Mouse (Mus musculus) Patski (cell line): ENCODE measurements at regions not wholly inside any gene's neighbourhood (a gene's known extent, or its start where the extent isn't known, plus 50 kb on each side); places are given as distances from the start of the nearest gene placed in this dataset.

Experiments used
- ATAC-seq: fragments of 100-300 bp; one replicate; pipeline ENCODE4 v1.8.0; 2021
- CTCF ChIA-PET: fragments of 350-600 bp; sonication (Branson Sonifier 250); formaldehyde crosslinking; loops from one replicate; lab custom pipeline; 2022; ENCODE audit warnings: inconsistent platforms; lab: Charles Lee
- POLR2A ChIA-PET: fragments of 350-600 bp; sonication (Branson Sonifier 250); formaldehyde crosslinking; loops from one replicate; lab custom pipeline; 2022; ENCODE audit warnings: antibody characterized with exemption, inconsistent platforms; lab: Charles Lee
- DNase-seq: peaks from one replicate; pipeline ENCODE4 v3.0.0-alpha.2; 2011; ENCODE audit warnings: low read depth, low spot score
- H3K27me3 ChIP-seq: fragments of 371-371 bp; one replicate; pipeline ENCODE4 v1.5.1; 2021
- CTCF ChIP-seq: fragments of 100-300 bp; IDR thresholded peaks from one replicate; pipeline ENCODE4 v1.5.1; 2021
- in situ Hi-C: fragments of 300-500 bp; cut with MboI; formaldehyde crosslinking; loops from 3 replicates; pipeline ENCODE4 v1.11.1; 2018; ENCODE audit warnings: low pct_unique_long_range_greater_than_20kb, mixed read lengths

DNA sequence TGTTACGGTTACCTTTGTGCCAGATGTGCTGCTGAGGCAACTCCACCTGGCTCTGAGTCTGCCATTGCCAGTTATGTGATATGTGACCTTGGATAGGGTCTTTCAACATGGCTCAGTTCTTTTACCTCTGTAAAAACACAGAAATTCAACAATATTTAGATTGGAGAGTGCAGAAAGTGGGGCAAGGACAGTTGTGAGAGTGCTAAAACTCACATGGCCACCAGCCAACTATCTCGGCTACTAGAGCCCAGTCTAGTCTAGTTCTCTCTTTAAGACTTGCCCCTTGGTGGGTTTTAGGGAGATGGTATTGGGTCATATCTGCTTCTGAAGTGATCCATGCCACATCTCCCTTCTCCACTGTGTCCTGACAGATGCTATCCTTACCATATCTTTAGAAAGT lies 233.0 kb downstream of the Phf14 start:
- in situ Hi-C loops = no loop called here
- DNase-seq = no peak
- ATAC-seq = no peak
- H3K27me3 ChIP-seq = peaks cover 5% of the 10 kb centered on the region
- CTCF ChIA-PET = no interaction called here
- POLR2A ChIA-PET = interaction anchor here (0.7 kb wide), 1 partner anchor 31 kb away, joined by 3 read pairs; no protein-coding TSS in a partner anchor
- TF ChIP-seq CTCF = no peak

DNA sequence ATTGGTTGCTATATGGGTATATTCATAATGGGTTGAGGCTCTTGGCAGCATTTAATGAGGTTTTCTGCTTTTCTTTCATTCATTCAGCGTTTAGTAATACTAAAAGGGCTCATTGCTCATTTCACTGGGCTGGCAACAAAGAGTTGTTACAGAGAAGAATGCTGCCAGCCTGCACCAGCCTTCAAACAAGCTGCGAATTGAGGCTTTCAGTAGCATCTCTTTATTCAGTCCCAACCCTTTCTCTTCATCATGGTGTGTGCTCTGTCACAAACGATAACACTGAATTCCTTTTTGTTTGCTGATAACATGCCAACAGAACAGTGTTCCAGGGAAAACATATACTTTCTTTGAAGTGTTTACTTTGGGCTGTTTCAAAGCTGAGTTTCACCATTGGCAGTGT lies 237.6 kb downstream of the Phf14 start:
- POLR2A ChIA-PET = no interaction called here
- no peak for TF ChIP-seq CTCF
- CTCF ChIA-PET = no interaction called here
- ATAC-seq = no peak
- in situ Hi-C loops = no loop called here
- H3K27me3 ChIP-seq = peaks cover 5% of the 10 kb centered on the region
- no peak for DNase-seq

DNA sequence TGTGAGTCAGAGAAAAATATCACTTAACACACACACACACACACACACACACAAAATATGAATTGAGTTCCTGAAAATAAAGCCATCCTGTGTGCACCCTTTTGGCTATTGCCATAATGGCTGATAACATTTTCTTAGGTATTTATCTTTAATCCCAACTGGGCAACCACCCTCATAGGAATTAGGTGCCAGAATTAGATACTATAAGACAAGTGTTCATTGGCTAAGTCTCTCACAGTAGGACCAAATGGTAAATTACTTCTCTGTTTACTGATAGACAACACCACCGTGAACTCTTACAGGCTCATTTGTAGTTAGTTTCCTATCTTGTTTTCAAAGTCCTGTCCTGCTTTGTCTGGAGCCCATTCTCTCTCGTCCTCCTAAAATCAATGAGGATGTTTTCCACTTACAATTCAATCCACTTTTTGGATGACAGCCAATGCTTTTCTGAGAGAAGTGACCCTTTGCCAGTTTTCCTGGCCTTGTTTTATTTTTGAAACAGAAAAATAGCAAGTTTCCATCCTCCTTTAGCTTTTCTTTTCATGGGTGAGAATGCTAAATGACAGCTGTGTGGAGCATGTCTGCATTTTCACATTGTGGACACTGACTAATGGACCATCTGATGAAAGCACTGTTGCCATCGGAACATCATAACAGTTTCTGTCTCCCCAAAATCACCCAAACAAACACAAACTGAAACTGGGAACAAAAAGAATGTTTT lies 243.2 kb downstream of the Phf14 start:
- no peak for DNase-seq
- no peak for ATAC-seq
- CTCF ChIA-PET = no interaction called here
- H3K27me3 ChIP-seq = no peaks in the 10 kb centered on the region
- in situ Hi-C loops = no loop called here
- TF ChIP-seq CTCF = no peak
- POLR2A ChIA-PET = no interaction called here

DNA sequence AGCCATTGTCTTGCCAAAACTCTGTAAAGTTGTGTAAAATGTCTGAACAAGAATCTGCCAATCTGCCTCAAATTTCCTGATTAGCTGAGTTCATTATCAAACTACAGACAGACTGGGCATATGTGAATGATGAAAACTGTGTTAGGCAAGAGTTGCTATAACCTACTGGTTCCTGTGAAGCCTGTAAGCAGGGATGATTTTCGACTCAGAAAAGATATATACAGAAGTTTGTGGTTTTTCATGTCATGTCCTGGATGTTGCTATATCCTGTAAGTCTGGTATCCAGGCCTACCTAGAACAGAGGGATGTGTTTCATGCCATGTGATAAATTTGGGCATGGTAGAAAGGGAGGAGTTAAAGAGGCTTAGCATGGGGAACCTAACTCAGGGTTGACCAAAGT lies 256.4 kb downstream of the Phf14 start:
- ChIA-PET POLR2A (no interaction called here), CTCF (no interaction called here)
- ATAC-seq (no peak), DNase-seq (no peak)
- in situ Hi-C loops = no loop called here
- TF ChIP-seq CTCF = no peak
- no peaks in the 10 kb centered on the region for H3K27me3 ChIP-seq

DNA sequence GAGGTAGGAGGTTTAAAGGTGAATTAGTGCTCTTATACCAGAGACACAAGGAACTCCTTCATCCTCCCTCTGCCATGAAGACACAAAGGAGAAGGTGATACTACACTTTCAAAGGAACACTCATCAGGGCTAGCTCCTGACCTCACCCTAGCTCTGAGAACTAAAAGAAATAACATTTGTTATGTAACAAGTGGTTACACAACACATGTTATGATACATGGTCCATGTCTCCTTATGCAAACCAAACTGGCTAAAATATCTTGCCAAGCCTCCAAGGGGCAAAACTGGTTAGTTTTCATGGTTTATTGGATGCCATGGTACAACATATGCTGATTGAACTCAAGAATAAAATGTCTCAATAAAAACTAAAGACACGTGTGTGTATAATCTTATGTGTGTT lies 260.9 kb downstream of the Phf14 start:
- ATAC-seq = no peak
- no peak for DNase-seq
- POLR2A ChIA-PET = no interaction called here
- in situ Hi-C loops = no loop called here
- CTCF ChIA-PET = no interaction called here
- H3K27me3 ChIP-seq = peaks cover 4% of the 10 kb centered on the region
- TF ChIP-seq CTCF = no peak

DNA sequence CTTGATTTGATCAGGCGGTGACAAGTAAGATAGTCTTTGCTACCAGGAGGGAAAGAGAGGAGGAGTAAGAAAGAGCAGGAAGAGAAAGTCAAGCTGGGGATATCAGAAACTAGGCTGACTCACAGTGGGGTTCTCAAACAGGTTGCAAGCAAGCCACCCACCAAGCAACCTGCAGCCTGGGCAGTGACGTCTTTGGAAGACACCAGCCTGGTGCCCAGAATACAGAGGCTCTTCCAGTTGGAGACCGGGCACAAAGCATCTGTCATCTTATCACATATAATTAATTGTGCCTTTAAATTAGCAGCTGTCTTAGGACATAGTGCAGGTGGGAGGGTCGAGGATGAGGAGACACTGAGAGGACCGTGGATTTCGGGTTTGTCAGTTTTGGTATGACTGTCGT lies 261.8 kb downstream of the Phf14 start:
- ChIA-PET CTCF (no interaction called here), POLR2A (no interaction called here)
- DNase-seq (no peak), ATAC-seq (no peak)
- in situ Hi-C loops = no loop called here
- H3K27me3 ChIP-seq = peaks cover 4% of the 10 kb centered on the region
- TF ChIP-seq CTCF = no peak

DNA sequence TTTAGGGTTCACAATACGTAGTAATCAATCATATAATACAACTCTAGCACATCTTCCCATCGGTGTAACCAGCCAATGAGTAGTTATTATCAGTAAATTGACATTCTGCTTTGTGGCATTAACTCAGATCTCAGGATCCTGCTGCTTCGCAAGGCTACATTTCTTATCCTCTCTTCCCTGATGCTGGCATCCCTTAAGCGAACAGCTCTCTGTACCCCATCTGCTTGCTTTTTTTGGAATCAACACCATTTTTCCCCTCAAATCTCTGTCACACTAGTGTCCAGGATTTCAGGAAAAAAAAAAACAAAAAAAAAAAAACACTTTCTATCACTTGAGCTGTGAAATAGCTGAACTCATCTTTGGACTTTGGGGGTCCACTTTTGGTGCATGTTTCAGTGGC lies 263.1 kb downstream of the Phf14 start:
- H3K27me3 ChIP-seq = peaks cover 4% of the 10 kb centered on the region
- in situ Hi-C loops = no loop called here
- TF ChIP-seq CTCF = no peak
- ATAC-seq (no peak), DNase-seq (no peak)
- ChIA-PET CTCF (no interaction called here), POLR2A (no interaction called here)

DNA sequence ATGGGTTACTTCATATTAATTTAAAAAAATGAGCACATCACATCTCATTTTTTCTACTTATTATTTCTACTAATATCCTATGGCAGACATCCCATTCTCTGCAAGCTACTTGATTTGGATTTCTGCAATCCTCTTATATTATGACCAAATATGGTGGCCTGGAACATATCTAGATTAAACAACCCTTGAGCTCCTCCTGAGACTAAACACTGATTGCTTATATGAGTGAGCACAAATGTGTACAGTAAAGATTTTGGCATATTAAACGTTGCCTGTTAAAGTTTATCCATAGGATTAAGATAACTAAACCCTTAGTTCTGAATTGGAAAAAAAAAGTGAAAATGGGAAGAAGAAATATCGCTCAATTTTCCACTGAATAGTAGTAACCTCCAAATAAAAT lies 263.6 kb downstream of the Phf14 start:
- ATAC-seq = no peak
- CTCF ChIA-PET = no interaction called here
- peaks cover 4% of the 10 kb centered on the region for H3K27me3 ChIP-seq
- TF ChIP-seq CTCF = no peak
- POLR2A ChIA-PET = no interaction called here
- no peak for DNase-seq
- in situ Hi-C loops = no loop called here

DNA sequence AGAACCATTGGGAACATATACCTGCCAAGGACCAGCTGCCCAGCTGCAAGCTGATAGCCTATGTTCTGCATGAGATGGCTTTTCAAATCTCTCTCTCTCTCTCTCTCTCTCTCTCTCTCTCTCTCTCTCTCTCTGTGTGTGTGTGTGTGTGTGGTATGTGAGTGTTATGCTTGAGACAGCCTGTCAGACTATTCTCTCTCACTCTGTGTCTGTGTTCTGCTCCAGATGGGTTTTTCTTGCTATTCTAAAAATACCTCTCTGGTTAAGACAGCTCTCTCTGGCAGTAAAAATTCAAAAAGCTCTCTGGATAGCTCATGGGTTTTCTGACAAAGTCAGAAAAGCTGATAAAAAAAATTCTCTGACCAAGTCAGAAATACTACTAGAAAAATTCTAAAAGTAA lies 270.4 kb downstream of the Phf14 start:
- in situ Hi-C loops = no loop called here
- no peak for TF ChIP-seq CTCF
- ATAC-seq = no peak
- H3K27me3 ChIP-seq = peaks cover 8% of the 10 kb centered on the region
- ChIA-PET CTCF (no interaction called here), POLR2A (no interaction called here)
- no peak for DNase-seq

DNA sequence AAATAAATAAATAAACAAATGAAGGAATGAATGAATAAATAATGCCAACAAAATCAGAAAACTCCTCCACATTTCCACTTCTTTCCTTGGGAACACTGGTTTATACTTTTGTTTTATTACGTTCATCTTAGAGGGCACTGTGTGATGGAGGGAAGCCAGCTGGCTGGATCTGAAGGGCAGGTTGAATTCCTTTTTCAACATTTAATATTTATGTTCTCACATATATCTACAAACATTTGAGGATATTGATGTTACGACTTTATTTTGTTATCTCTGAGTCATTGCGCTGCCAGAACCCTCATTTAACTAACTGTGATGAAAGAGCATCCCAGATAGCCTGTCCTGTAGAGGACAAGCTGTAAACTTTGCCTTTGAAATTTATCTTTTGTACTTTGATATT lies 273.3 kb downstream of the Phf14 start:
- ATAC-seq = no peak
- peaks cover 13% of the 10 kb centered on the region for H3K27me3 ChIP-seq
- ChIA-PET POLR2A (no interaction called here), CTCF (no interaction called here)
- in situ Hi-C loops = no loop called here
- no peak for DNase-seq
- no peak for TF ChIP-seq CTCF

DNA sequence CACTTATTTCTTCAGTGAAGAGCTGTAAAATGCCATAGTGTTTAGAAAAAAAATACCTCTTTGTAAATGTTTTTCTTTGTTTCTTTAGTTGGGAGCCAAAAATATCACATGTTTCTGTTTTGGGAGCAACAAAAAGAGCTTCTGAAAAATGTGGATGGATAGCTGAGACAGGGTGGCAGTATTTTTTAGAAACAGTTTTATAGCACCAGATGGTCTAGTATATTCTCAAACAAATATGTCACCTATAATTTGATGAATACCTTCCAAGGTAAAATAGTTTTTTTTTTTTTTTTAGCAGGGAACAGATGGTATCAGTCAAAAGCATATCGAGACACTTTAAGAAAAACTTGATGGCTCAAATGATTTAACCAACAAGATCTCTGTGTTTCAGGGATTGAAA lies 302.6 kb downstream of the Phf14 start:
- TF ChIP-seq CTCF = no peak
- no peaks in the 10 kb centered on the region for H3K27me3 ChIP-seq
- DNase-seq (no peak), ATAC-seq (no peak)
- CTCF ChIA-PET = interaction anchor here (1.8 kb wide), 1 partner anchor 10 kb away, joined by 3 read pairs; no protein-coding TSS in a partner anchor
- in situ Hi-C loops = no loop called here
- POLR2A ChIA-PET = no interaction called here
